Mouse (Mus musculus): ENCODE results near the gene Fxr1. TPM values are rescaled to one million over a fixed set of nuclear protein-coding genes. Genes with fewer than 3 reads are reported as not detected.
"Not testable (repeated sequence)": the region's sequence is repeated elsewhere in the genome, so short reads cannot be mapped to it uniquely, and the experiment has no call there.

Gene Fxr1
- polyA plus RNA-seq, 1 experiment from 2014 or later: 72.9 TPM

- H3K27ac ChIP-seq (ENCODE audit: low read depth, low read length): no peak overlapping the region
- no peaks in the 10 kb centered on the region for H3K4me1 ChIP-seq (ENCODE audit: control insufficient read depth, insufficient read depth, low read length)
- no peak for DNase-seq (ENCODE audit: low spot score, missing footprints)
- H3K36me3 ChIP-seq (ENCODE audit: control insufficient read depth, insufficient read depth, low read length): no peaks in the 10 kb centered on the region
- H3K27me3 ChIP-seq (ENCODE audit: control insufficient read depth, insufficient read depth, low read length): no peaks in the 10 kb centered on the region
- H3K4me3 ChIP-seq (ENCODE audit: low read depth, low read length): no peak overlapping the region
- no peak overlapping the region for H3K4me2 ChIP-seq
- no peak for ATAC-seq (ENCODE audit: low FRiP score)
- H3K9me3 ChIP-seq (ENCODE audit: control insufficient read depth, low read length): no peaks in the 10 kb centered on the region
- H3K9ac ChIP-seq (ENCODE audit: low read length): no peak overlapping the region
- 89% methylated on average over 3 of the region's 3 CpGs for WGBS
Measured at GRCm38 (mm10) chr3:34033720-34034364, 14.1 kb downstream of the Fxr1 start.

- Histone ChIP-seq H3K4me1 (ENCODE audit: control insufficient read depth, insufficient read depth, low read length) (no peaks in the 10 kb centered on the region), H3K9me3 (ENCODE audit: control insufficient read depth, low read length) (no peaks in the 10 kb centered on the region), H3K4me3 (ENCODE audit: low read depth, low read length) (no peak overlapping the region), H3K36me3 (ENCODE audit: control insufficient read depth, insufficient read depth, low read length) (no peaks in the 10 kb centered on the region), H3K27me3 (ENCODE audit: control insufficient read depth, insufficient read depth, low read length) (no peaks in the 10 kb centered on the region), H3K4me2 (no peak overlapping the region), H3K27ac (ENCODE audit: low read depth, low read length) (no peak overlapping the region), H3K9ac (ENCODE audit: low read length) (no peak overlapping the region)
- DNase-seq (ENCODE audit: low spot score, missing footprints) (no peak), ATAC-seq (ENCODE audit: low FRiP score) (no peak)
- WGBS: 90% methylated on average over 1 of the region's 1 CpGs
Measured at GRCm38 (mm10) chr3:34034803-34035202, 15.1 kb downstream of the Fxr1 start.

GRCm38 (mm10) chr3:34035706-34036105 is 16.0 kb downstream of the Fxr1 start:
- Histone ChIP-seq H3K36me3 (ENCODE audit: control insufficient read depth, insufficient read depth, low read length) (no peaks in the 10 kb centered on the region), H3K27me3 (ENCODE audit: control insufficient read depth, insufficient read depth, low read length) (no peaks in the 10 kb centered on the region), H3K4me2 (no peak overlapping the region), H3K4me3 (ENCODE audit: low read depth, low read length) (no peak overlapping the region), H3K9me3 (ENCODE audit: control insufficient read depth, low read length) (no peaks in the 10 kb centered on the region), H3K9ac (ENCODE audit: low read length) (no peak overlapping the region), H3K27ac (ENCODE audit: low read depth, low read length) (no peak overlapping the region), H3K4me1 (ENCODE audit: control insufficient read depth, insufficient read depth, low read length) (no peaks in the 10 kb centered on the region)
- 82% methylated on average over 3 of the region's 3 CpGs for WGBS
- no peak for DNase-seq (ENCODE audit: low spot score, missing footprints)
- ATAC-seq (ENCODE audit: low FRiP score): no peak

GRCm38 (mm10) chr3:34041990-34042389 is 22.2 kb downstream of the Fxr1 start:
- Histone ChIP-seq H3K4me1 (ENCODE audit: control insufficient read depth, insufficient read depth, low read length) (no peaks in the 10 kb centered on the region), H3K9ac (ENCODE audit: low read length) (no peak overlapping the region), H3K27ac (ENCODE audit: low read depth, low read length) (no peak overlapping the region), H3K4me3 (ENCODE audit: low read depth, low read length) (no peak overlapping the region), H3K27me3 (ENCODE audit: control insufficient read depth, insufficient read depth, low read length) (no peaks in the 10 kb centered on the region), H3K9me3 (ENCODE audit: control insufficient read depth, low read length) (no peaks in the 10 kb centered on the region), H3K36me3 (ENCODE audit: control insufficient read depth, insufficient read depth, low read length) (no peaks in the 10 kb centered on the region; the same call in 1 of the 2 replicates), H3K4me2 (no peak overlapping the region)
- DNase-seq (ENCODE audit: low spot score, missing footprints) (no peak), ATAC-seq (ENCODE audit: low FRiP score) (no peak)
- 94% methylated on average over 4 of the region's 4 CpGs for WGBS

GRCm38 (mm10) chr3:34062352-34062751 is 42.6 kb downstream of the Fxr1 start:
- Histone ChIP-seq H3K4me1 (ENCODE audit: control insufficient read depth, insufficient read depth, low read length) (no peaks in the 10 kb centered on the region), H3K36me3 (ENCODE audit: control insufficient read depth, insufficient read depth, low read length) (peaks cover 12% of the 10 kb centered on the region), H3K9me3 (ENCODE audit: control insufficient read depth, low read length) (no peaks in the 10 kb centered on the region), H3K27ac (ENCODE audit: low read depth, low read length) (no peak overlapping the region), H3K4me2 (no peak overlapping the region), H3K9ac (ENCODE audit: low read length) (no peak overlapping the region), H3K27me3 (ENCODE audit: control insufficient read depth, insufficient read depth, low read length) (no peaks in the 10 kb centered on the region), H3K4me3 (ENCODE audit: low read depth, low read length) (no peak overlapping the region)
- ATAC-seq (ENCODE audit: low FRiP score) (no peak), DNase-seq (ENCODE audit: low spot score, missing footprints) (no peak)
- 94% methylated on average over 2 of the region's 2 CpGs for WGBS

GRCm38 (mm10) chr3:34068943-34069342 is 49.2 kb downstream of the Fxr1 start:
- not testable (repeated sequence) for H3K4me1 ChIP-seq (ENCODE audit: control insufficient read depth, insufficient read depth, low read length); ATAC-seq (ENCODE audit: low FRiP score); H3K4me3 ChIP-seq (ENCODE audit: low read depth, low read length); H3K27ac ChIP-seq (ENCODE audit: low read depth, low read length); H3K9ac ChIP-seq (ENCODE audit: low read length); H3K27me3 ChIP-seq (ENCODE audit: control insufficient read depth, insufficient read depth, low read length); DNase-seq (ENCODE audit: low spot score, missing footprints); H3K4me2 ChIP-seq; H3K36me3 ChIP-seq (ENCODE audit: control insufficient read depth, insufficient read depth, low read length); H3K9me3 ChIP-seq (ENCODE audit: control insufficient read depth, low read length)
- WGBS: 96% methylated on average over 7 of the region's 7 CpGs

- no peaks in the 10 kb centered on the region for H3K27me3 ChIP-seq (ENCODE audit: control insufficient read depth, insufficient read depth, low read length)
- DNase-seq (ENCODE audit: low spot score, missing footprints) (no peak), ATAC-seq (ENCODE audit: low FRiP score) (no peak)
- no peak overlapping the region for H3K9ac ChIP-seq (ENCODE audit: low read length)
- no peaks in the 10 kb centered on the region for H3K4me1 ChIP-seq (ENCODE audit: control insufficient read depth, insufficient read depth, low read length)
- H3K27ac ChIP-seq (ENCODE audit: low read depth, low read length): no peak overlapping the region
- H3K9me3 ChIP-seq (ENCODE audit: control insufficient read depth, low read length): no peaks in the 10 kb centered on the region
- H3K4me3 ChIP-seq (ENCODE audit: low read depth, low read length): no peak overlapping the region
- WGBS: 93% methylated on average over 6 of the region's 6 CpGs
- no peak overlapping the region for H3K4me2 ChIP-seq
- H3K36me3 ChIP-seq (ENCODE audit: control insufficient read depth, insufficient read depth, low read length): peaks cover 4% of the 10 kb centered on the region; the same call in 1 of the 2 replicates
Measured at GRCm38 (mm10) chr3:34072726-34073125, 53.0 kb downstream of the Fxr1 start.

- DNase-seq (ENCODE audit: low spot score, missing footprints) (no peak), ATAC-seq (ENCODE audit: low FRiP score) (no peak)
- Histone ChIP-seq H3K27ac (ENCODE audit: low read depth, low read length) (no peak overlapping the region), H3K9me3 (ENCODE audit: control insufficient read depth, low read length) (no peaks in the 10 kb centered on the region), H3K27me3 (ENCODE audit: control insufficient read depth, insufficient read depth, low read length) (no peaks in the 10 kb centered on the region), H3K36me3 (ENCODE audit: control insufficient read depth, insufficient read depth, low read length) (peaks cover 4% of the 10 kb centered on the region; the same call in 1 of the 2 replicates), H3K9ac (ENCODE audit: low read length) (no peak overlapping the region), H3K4me3 (ENCODE audit: low read depth, low read length) (no peak overlapping the region), H3K4me1 (ENCODE audit: control insufficient read depth, insufficient read depth, low read length) (peaks cover 6% of the 10 kb centered on the region; the same call in 1 of the 2 replicates), H3K4me2 (no peak overlapping the region)
- 89% methylated on average over 6 of the region's 6 CpGs for WGBS
Measured at GRCm38 (mm10) chr3:34076058-34076759, 56.5 kb downstream of the Fxr1 start.

- Histone ChIP-seq H3K27ac (ENCODE audit: low read depth, low read length) (no peak within 1 kb of the TSS; the same call in 1 of the 2 replicates), H3K4me1 (ENCODE audit: control insufficient read depth, insufficient read depth, low read length) (peaks cover 6% of the 10 kb centered on the region; the same call in 1 of the 2 replicates)
Measured at GRCm38 (mm10) chr3:34080900-34081662, 61.3 kb downstream of the Fxr1 start, which contains the start of gene Dnajc19. Dnajc19 (minus strand) TSS chr3:34081321.

More at GRCm38 (mm10) chr3:34080900-34081662, 61.3 kb downstream of the Fxr1 start, which contains the start of gene Dnajc19:
- Histone ChIP-seq H3K9me3 (ENCODE audit: control insufficient read depth, low read length) (no peaks in the 10 kb centered on the region), H3K4me2 (peak within 1 kb of the TSS; percentile 64), H3K4me3 (ENCODE audit: low read depth, low read length) (peak within 1 kb of the TSS; percentile 80), H3K9ac (ENCODE audit: low read length) (peak within 1 kb of the TSS; percentile 87), H3K36me3 (ENCODE audit: control insufficient read depth, insufficient read depth, low read length) (no peaks in the 10 kb centered on the region), H3K27me3 (ENCODE audit: control insufficient read depth, insufficient read depth, low read length) (no peaks in the 10 kb centered on the region)
- under 1% methylated on average over 50 of the region's 50 CpGs for WGBS
- DNase-seq (ENCODE audit: low spot score, missing footprints) (peak; percentile 99), ATAC-seq (ENCODE audit: low FRiP score) (peak; percentile 95)

Data from midbrain, embryonic 11.5 days (tissue).